In the genomic region with DNA sequence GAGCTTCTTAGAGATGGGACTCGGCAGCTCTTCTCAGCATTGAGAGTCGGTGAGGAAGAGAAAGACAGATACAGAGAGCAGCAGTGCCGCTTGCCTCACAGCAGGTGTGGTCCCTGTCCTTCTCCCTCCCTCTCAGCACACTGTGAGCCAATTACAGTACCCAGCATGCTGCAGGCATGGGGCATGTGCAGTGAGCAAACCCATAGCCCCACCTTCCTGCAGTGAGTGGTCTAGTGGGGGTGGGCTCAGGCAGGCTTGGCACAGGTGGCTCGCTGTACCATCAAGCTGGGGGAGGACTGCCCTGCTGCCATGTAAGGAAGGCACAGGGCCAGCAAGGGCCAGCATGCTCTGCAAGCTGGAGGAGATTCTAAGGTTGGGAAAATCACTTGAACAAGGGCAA, we compare ENCODE assay signal across 8 mouse cellular contexts. TPM values are rescaled to one million over a fixed set of nuclear protein-coding genes. Genes with fewer than 3 reads are reported as not detected.
A peak's percentile ranks its signal among the peaks of the same experiment; 100 is the strongest.
DNase-seq lines count a peak whose midpoint lies in the region; ATAC-seq lines count a peak whose summit lies in the region.

No protein-coding gene starts in this region.

- no peak for ATAC-seq in monocyte, adult 5-6 weeks (replicated peaks; ENCODE audit: insufficient number of reproducible peaks, low FRiP score, low TSS enrichment, poor library complexity, severe bottlenecking)

- DNase-seq in layer of hippocampus, adult 9-11 months = peak; percentile 67
- DNase-seq in layer of hippocampus, adult 18-20 months (ENCODE audit: low spot score in 2 of 2) = no peak
- DNase-seq in cerebellum, postnatal 25 days = peak; percentile 71 to 75
- DNase-seq in left cerebral cortex, postnatal 14 days (ENCODE audit: low spot score in 2 of 2) = peak; percentile 39 to 61
- DNase-seq in retina, embryonic 14.5 days (ENCODE audit: low spot score) = peak; percentile 26
- DNase-seq in thymus, postnatal 10 days (ENCODE audit: low spot score in 2 of 2) = no peak
- no peak for DNase-seq in urinary bladder, adult 18-20 months (ENCODE audit: low spot score in 2 of 2)

- intact Hi-C loops in left cerebral cortex, postnatal 14 days (cut with DNase I) = no loop called here

RNA-seq across cellular contexts. Expression of gene Phactr3, which starts 35.8 kb away (rescaled TPM):
- total RNA-seq in layer of hippocampus, adult 18-20 months (2021) = 100 to 1,000 TPM; 146 to 149 TPM
- total RNA-seq in left cerebral cortex, postnatal 14 days (2021) = 100 to 1,000 TPM; 144 to 146 TPM
- total RNA-seq in monocyte, adult 5-6 weeks (2017) = 62.1 to 93.8 TPM (median 74.6 TPM) in 3 replicates

Comparison
In these comparisons a context has a peak if more than half of its experiments do, and no peak if none do; other contexts are left out.
1. DNase-seq: peak in layer of hippocampus, adult 9-11 months (single experiment), cerebellum, postnatal 25 days (2 of 2), left cerebral cortex, postnatal 14 days (2 of 2) and retina, embryonic 14.5 days (single experiment); none in layer of hippocampus, adult 18-20 months (0 of 2), thymus, postnatal 10 days (0 of 2) and urinary bladder, adult 18-20 months (0 of 2).